Mouse (Mus musculus) liver, embryonic 11.5 days (tissue): ENCODE results near the gene Alpl. TPM values are rescaled to one million over a fixed set of nuclear protein-coding genes. Genes with fewer than 3 reads are reported as not detected.
A peak's percentile ranks its signal among the peaks of the same experiment; 100 is the strongest.

ENCODE experiments used
- ATAC-seq: fragments of 200-750 bp; cut with Nextera tagmentation; replicated peaks from 2 replicates; pipeline ENCODE4 v1.8.0; 2017; ENCODE audit warnings: moderate number of reproducible peaks, mild to moderate bottlenecking, moderate TSS enrichment, moderate library complexity; ENCODE audit not compliant: low FRiP score
- DNase-seq: peaks from one replicate; pipeline ENCODE4 v3.0.0-alpha.2; 2017; ENCODE audit warnings: low spot score
- H3K27ac ChIP-seq: fragments of 300-500 bp; sonication (generic); 2 replicates; pipeline ENCODE4 v1.5.1; 2014; ENCODE audit warnings: mild to moderate bottlenecking, low read depth, low read length, control low read depth
- H3K27me3 ChIP-seq: fragments of 300-500 bp; sonication (generic); replicated peaks from 2 replicates; pipeline ENCODE4 v1.6.1; 2014; ENCODE audit warnings: low read length, mixed read lengths; ENCODE audit not compliant: control insufficient read depth, insufficient read depth
- H3K36me3 ChIP-seq: fragments of 300-500 bp; sonication (generic); 2 replicates; pipeline ENCODE4 v1.6.1; 2014; ENCODE audit warnings: mild to moderate bottlenecking, low read length, moderate library complexity, mixed read lengths; ENCODE audit not compliant: control insufficient read depth, insufficient read depth
- H3K4me1 ChIP-seq: fragments of 300-500 bp; sonication (generic); replicated peaks from 2 replicates; pipeline ENCODE4 v1.6.1; 2014; ENCODE audit warnings: low read length, mixed read lengths; ENCODE audit not compliant: control insufficient read depth, insufficient read depth
- H3K4me2 ChIP-seq: fragments of 300-500 bp; sonication (generic); 2 replicates; pipeline ENCODE4 v1.6.1; 2014; ENCODE audit warnings: mild to moderate bottlenecking, control low read depth, moderate library complexity
- H3K4me3 ChIP-seq: fragments of 300-500 bp; sonication (generic); 2 replicates; pipeline ENCODE4 v1.5.1; 2014; ENCODE audit warnings: low read depth, low read length, control low read depth
- H3K9ac ChIP-seq: fragments of 300-500 bp; sonication (generic); 2 replicates; pipeline ENCODE4 v1.6.1; 2014; ENCODE audit warnings: low read depth, low read length, control low read depth
- H3K9me3 ChIP-seq: fragments of 300-500 bp; sonication (generic); 2 replicates; pipeline ENCODE4 v1.6.1; 2016; ENCODE audit warnings: low read length, inconsistent platforms, mixed read lengths; ENCODE audit not compliant: control insufficient read depth
- WGBS: fragments of 180-500 bp; shearing (Covaris S2); extraction: QIAGEN DNeasy Blood & Tissue Kit; methylation state at CpG from one replicate; pipeline ENCODE4 v1.1.7; 2014; 5-methylcytosine and 5-hydroxymethylcytosine counted together
- polyA plus RNA-seq: library from polyadenylated mRNA; unstranded; fragments of >200 nt; fragmentation: Nextera tagmentation; extraction: Ambion mirVana; gene quantifications from 2 replicates; pipeline ENCODE4 v1.2.1, GENCODE M21; 2014

Gene Alpl
- 5.7 and 6.1 TPM in 2 replicates for polyA plus RNA-seq

GRCm38 (mm10) chr4:137795611-137796557, at the start of gene Alpl:
TSS of gene Alpl (minus strand) at chr4:137796384.
- peak; percentile 63 for DNase-seq
- 4% methylated on average over 73 of the region's 78 CpGs for WGBS
- Histone ChIP-seq H3K4me1 (peaks cover 8% of the 10 kb centered on the region), H3K27me3 (peaks cover 53% of the 10 kb centered on the region), H3K4me2 (peak within 1 kb of the TSS; percentile 82), H3K9me3 (no peaks in the 10 kb centered on the region), H3K36me3 (no peaks in the 10 kb centered on the region), H3K9ac (peak within 1 kb of the TSS; percentile 46), H3K4me3 (peak within 1 kb of the TSS; percentile 50), H3K27ac (no peak within 1 kb of the TSS)
- ATAC-seq, result peak; percentile 73

DNA sequence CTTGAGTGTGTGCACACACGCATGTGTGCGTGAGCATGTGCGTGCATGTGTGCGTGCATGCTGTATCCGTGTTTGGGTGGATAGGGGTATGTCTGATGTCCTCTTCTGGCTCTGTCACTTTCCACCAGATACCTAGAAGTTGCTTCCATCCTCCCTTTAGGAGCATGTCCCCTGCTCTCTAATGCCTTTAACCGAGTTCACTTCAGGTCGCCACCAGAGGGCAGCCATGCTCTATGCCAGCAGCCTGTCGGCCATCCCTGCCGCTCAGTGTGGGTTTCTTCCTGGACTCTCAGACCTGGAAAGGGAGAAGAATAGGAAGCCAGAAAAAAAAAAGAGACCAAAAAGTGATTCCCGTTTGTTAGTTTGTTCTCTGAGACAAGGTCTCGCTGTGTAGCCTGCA, 48.5 kb upstream of the Alpl start:
- WGBS, result 18% methylated on average over 11 of the region's 11 CpGs
- Histone ChIP-seq H3K27me3 (no peaks in the 10 kb centered on the region; the same call in 1 of the 2 replicates), H3K4me3 (no peak overlapping the region), H3K9ac (no peak overlapping the region), H3K9me3 (no peaks in the 10 kb centered on the region), H3K4me1 (no peaks in the 10 kb centered on the region), H3K27ac (no peak overlapping the region), H3K36me3 (no peaks in the 10 kb centered on the region), H3K4me2 (no peak overlapping the region)
- ATAC-seq (no peak), DNase-seq (peak; percentile 69)

DNA sequence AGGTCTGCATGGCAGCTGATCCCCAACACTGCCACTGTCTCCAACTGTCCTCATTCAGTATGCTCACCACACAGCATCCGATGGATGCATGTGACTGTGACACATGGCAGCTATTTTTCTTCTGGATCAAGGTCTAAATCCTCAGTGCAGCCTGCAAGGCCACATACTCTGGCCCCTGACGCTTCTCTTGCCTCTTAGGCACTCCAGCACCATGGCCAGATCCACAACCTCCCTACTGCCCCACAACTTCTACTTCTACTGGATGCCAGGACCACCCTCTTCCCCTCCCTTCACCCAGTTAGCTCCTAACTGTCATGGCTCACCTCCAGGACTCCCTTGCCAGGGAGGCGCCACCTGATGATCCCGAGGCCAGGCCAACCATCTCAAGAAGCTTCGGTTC, 43.3 kb upstream of the Alpl start:
- no peak overlapping the region for H3K27ac ChIP-seq
- WGBS, result 76% methylated on average over 5 of the region's 5 CpGs

DNA sequence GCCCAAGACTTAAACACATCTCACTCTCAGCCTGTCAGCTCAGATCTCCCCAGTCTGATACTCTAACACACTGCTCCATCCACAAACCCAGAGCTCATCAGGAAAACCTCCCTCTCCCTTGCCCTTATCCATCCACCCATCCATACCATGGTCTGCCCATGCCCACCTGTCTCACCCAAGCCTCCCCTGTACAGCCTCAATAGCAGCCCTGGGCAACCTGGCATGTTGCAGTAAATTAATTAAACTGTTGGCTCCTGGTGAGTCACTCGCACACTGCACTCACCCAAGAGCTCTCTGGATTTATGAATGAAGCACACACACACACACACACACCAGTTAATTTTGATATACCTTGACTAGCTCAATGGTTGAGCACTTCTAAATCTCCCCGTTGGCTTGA, 42.6 kb upstream of the Alpl start:
- 77% methylated on average over 2 of the region's 2 CpGs for WGBS
- Histone ChIP-seq H3K4me1 (peaks cover 4% of the 10 kb centered on the region; the same call in 1 of the 2 replicates), H3K36me3 (no peaks in the 10 kb centered on the region), H3K4me3 (no peak overlapping the region), H3K27me3 (peaks cover 6% of the 10 kb centered on the region), H3K27ac (no peak overlapping the region), H3K9me3 (no peaks in the 10 kb centered on the region), H3K4me2 (no peak overlapping the region), H3K9ac (no peak overlapping the region)
- ATAC-seq (no peak), DNase-seq (no peak)

More for the DNA sequence above, 43.3 kb upstream of the Alpl start:
- Histone ChIP-seq H3K9ac (no peak overlapping the region), H3K4me1 (peaks cover 4% of the 10 kb centered on the region; the same call in 1 of the 2 replicates), H3K27me3 (peaks cover 6% of the 10 kb centered on the region), H3K4me2 (no peak overlapping the region), H3K4me3 (no peak overlapping the region), H3K36me3 (no peaks in the 10 kb centered on the region), H3K9me3 (no peaks in the 10 kb centered on the region)
- DNase-seq (no peak), ATAC-seq (no peak)

DNA sequence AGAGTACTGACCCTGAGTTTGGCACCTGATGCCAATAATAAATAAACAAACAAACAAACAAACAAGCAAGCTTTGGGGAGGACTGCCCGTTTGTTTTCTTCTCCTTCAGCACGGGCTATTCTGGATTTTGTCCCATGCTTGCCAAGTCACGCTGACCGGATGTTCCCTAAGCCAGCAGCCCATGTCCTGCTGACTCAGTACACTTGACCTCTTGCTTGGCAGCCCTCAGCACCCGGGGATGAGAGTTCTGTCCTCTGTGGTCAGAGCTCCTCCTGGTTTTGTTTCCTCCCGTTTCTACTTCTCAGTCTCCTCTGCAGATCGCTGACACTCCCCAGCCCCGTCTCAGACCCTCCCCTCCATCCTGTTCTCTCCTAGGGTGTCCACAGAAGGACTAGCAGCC, 41.6 kb upstream of the Alpl start:
- 63% methylated on average over 8 of the region's 8 CpGs for WGBS
- Histone ChIP-seq H3K9ac (no peak overlapping the region), H3K4me1 (peaks cover 4% of the 10 kb centered on the region; the same call in 1 of the 2 replicates), H3K27ac (no peak overlapping the region), H3K4me3 (no peak overlapping the region), H3K36me3 (no peaks in the 10 kb centered on the region), H3K9me3 (no peaks in the 10 kb centered on the region), H3K4me2 (no peak overlapping the region), H3K27me3 (peaks cover 6% of the 10 kb centered on the region)
- DNase-seq, result no peak
- ATAC-seq, result no peak

DNA sequence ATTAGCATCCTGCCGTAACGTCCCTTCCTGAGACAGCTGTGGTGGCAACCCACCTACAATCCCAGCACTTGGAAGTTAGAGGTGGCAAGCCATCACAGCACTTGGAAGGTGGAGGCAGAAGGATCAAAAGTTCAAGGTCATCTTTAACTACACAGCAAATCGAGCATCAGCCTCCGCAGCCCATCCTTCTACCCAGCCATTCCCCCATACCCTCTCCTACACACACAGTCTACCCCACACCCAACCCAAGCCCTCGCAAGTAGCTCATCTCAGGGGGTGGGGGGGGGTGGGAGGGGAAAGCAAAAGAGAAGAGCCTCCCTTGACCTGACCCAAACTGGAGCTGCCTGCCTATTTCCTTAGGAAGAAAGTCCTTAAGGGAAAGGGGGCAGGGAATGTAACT, 40.6 kb upstream of the Alpl start:
- H3K27ac ChIP-seq, result no peak overlapping the region
- DNase-seq, result no peak
- peaks cover 4% of the 10 kb centered on the region; the same call in 1 of the 2 replicates for H3K4me1 ChIP-seq
- no peak overlapping the region for H3K4me2 ChIP-seq
- peaks cover 6% of the 10 kb centered on the region for H3K27me3 ChIP-seq
- H3K9ac ChIP-seq, result no peak overlapping the region
- 80% methylated on average over 5 of the region's 5 CpGs for WGBS
- no peaks in the 10 kb centered on the region for H3K36me3 ChIP-seq
- no peak overlapping the region for H3K4me3 ChIP-seq
- ATAC-seq, result no peak
- H3K9me3 ChIP-seq, result no peaks in the 10 kb centered on the region

- peak; percentile 62 for DNase-seq
- Histone ChIP-seq H3K4me3 (no peak overlapping the region), H3K27me3 (peaks cover 10% of the 10 kb centered on the region), H3K4me2 (peak overlapping the region; percentile 29), H3K27ac (no peak overlapping the region), H3K9me3 (no peaks in the 10 kb centered on the region), H3K36me3 (no peaks in the 10 kb centered on the region), H3K4me1 (peaks cover 4% of the 10 kb centered on the region; the same call in 1 of the 2 replicates), H3K9ac (no peak overlapping the region)
- peak; percentile 47 for ATAC-seq
- 20% methylated on average over 14 of the region's 14 CpGs for WGBS
These were observed 39.6 kb upstream of the Alpl start for GRCm38 (mm10) chr4:137835624-137836337.

DNA sequence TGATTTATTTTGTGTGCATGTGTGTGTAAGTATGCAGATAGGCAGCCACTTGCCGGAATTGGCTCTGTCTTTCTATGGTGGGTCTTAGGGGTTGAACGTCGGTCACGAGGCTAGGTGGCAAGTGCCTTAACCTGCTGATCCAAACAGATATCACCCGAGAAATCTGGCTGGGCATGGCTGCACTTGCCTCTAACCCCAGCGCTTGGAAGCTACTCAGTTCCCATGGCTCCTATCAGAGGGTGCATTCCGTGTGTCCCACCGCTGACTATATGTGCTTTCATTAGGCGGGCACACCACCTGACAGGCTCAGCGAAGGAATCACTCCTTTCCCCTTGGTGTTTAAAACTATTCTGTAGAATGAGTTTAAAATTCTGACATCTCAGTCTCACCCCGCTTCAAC, 35.4 kb upstream of the Alpl start:
- WGBS, result 77% methylated on average over 11 of the region's 11 CpGs
- ATAC-seq, result no peak
- DNase-seq, result no peak
- Histone ChIP-seq H3K36me3 (no peaks in the 10 kb centered on the region), H3K27me3 (peaks cover 27% of the 10 kb centered on the region), H3K4me3 (no peak overlapping the region), H3K9ac (no peak overlapping the region), H3K9me3 (no peaks in the 10 kb centered on the region), H3K4me1 (peaks cover 4% of the 10 kb centered on the region; the same call in 1 of the 2 replicates), H3K4me2 (no peak overlapping the region), H3K27ac (no peak overlapping the region)
